Mouse (Mus musculus) heart, postnatal 0 days (tissue): ENCODE results near the gene Ank2.

Experiments used
- CTCF ChIP-seq: IDR thresholded peaks from 2 replicates; pipeline ENCODE4 v1.5.1; 2016; ENCODE audit warnings: antibody characterized with exemption, control low read depth, low read depth
- EP300 ChIP-seq: IDR thresholded peaks from 2 replicates; pipeline ENCODE4 v1.6.1; 2016; ENCODE audit warnings: antibody characterized with exemption, low read depth

- TF ChIP-seq EP300 (no peak), CTCF (no peak)
Measured at GRCm38 (mm10) chr3:127300790-127301189, 198.4 kb downstream of the Ank2 start.
